Mouse (Mus musculus) lung, embryonic 15.5 days (tissue): ENCODE data around the gene Mepe. TPM values are rescaled to one million over a fixed set of nuclear protein-coding genes. Genes with fewer than 3 reads are reported as not detected.

Source experiments
- ATAC-seq: fragments of 200-750 bp; cut with Nextera tagmentation; 2 replicates; pipeline ENCODE4 v1.8.0; 2017; ENCODE audit warnings: moderate number of reproducible peaks, borderline replicate concordance; ENCODE audit not compliant: low FRiP score, low TSS enrichment; ENCODE audit errors: extremely low read depth
- H3K27ac ChIP-seq: fragments of 300-500 bp; sonication (generic); 2 replicates; pipeline ENCODE4 v1.5.1; 2015; ENCODE audit warnings: moderate library complexity, mild to moderate bottlenecking, inconsistent platforms
- H3K27me3 ChIP-seq: fragments of 300-500 bp; sonication (generic); 2 replicates; pipeline ENCODE4 v1.6.1; 2015; ENCODE audit warnings: inconsistent platforms
- H3K36me3 ChIP-seq: fragments of 300-500 bp; sonication (generic); 2 replicates; pipeline ENCODE4 v1.6.1; 2015; ENCODE audit warnings: inconsistent platforms
- H3K4me1 ChIP-seq: fragments of 300-500 bp; sonication (generic); 2 replicates; pipeline ENCODE4 v1.6.1; 2015; ENCODE audit warnings: inconsistent platforms
- H3K4me2 ChIP-seq: fragments of 300-500 bp; sonication (generic); 2 replicates; pipeline ENCODE4 v1.6.1; 2015; ENCODE audit warnings: inconsistent platforms, mild to moderate bottlenecking, moderate library complexity
- H3K4me3 ChIP-seq: fragments of 300-500 bp; sonication (generic); 2 replicates; pipeline ENCODE4 v1.5.1; 2015; ENCODE audit warnings: mild to moderate bottlenecking, inconsistent platforms
- H3K9ac ChIP-seq: fragments of 300-500 bp; sonication (generic); 2 replicates; pipeline ENCODE4 v1.6.1; 2015; ENCODE audit warnings: inconsistent platforms
- H3K9me3 ChIP-seq: fragments of 300-500 bp; sonication (generic); 2 replicates; pipeline ENCODE4 v1.6.1; 2016; ENCODE audit warnings: inconsistent platforms
- WGBS: fragments of 180-500 bp; shearing (Covaris S2); methylation state at CpG from one replicate; pipeline ENCODE4 v1.1.7; 2015; 5-methylcytosine and 5-hydroxymethylcytosine counted together
- polyA plus RNA-seq: library from polyadenylated mRNA; unstranded; fragments of >200 nt; fragmentation: Nextera tagmentation; extraction: Ambion mirVana; gene quantifications from 2 replicates; pipeline ENCODE4 v1.2.1, GENCODE M21; 2015

Mepe gene
- polyA plus RNA-seq, 1 experiment from 2014 or later, result not detected

DNA sequence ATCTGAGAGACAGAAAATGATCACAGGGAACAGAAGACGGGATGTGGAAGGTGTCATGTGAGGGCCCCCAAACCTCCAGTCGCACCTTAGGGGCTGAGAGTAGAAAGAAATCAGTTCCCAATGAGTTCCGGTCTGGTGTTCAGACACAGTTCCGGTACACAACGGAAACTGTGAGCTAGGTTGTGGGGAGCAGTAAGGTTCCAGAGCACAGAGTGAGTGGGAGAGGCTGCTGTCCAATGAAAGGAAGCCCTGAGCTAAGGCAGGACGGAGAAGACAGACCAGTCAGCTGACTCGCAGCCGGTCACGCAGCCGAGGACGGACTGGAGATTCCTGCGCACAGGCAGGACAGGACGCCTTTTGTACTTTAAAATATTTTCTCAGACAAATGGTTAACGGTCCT lies 9.4 kb downstream of the Mepe start:
- Histone ChIP-seq H3K4me1 (peaks cover 8% of the 10 kb centered on the region), H3K27me3 (no peaks in the 10 kb centered on the region), H3K27ac (no peak overlapping the region), H3K9ac (no peak overlapping the region), H3K4me3 (no peak overlapping the region), H3K36me3 (no peaks in the 10 kb centered on the region), H3K4me2 (no peak overlapping the region), H3K9me3 (no peaks in the 10 kb centered on the region)
- 82% methylated on average over 14 of the region's 14 CpGs for WGBS
- ATAC-seq, result no peak

- Histone ChIP-seq H3K9me3 (no peaks in the 10 kb centered on the region), H3K4me2 (no peak overlapping the region), H3K36me3 (no peaks in the 10 kb centered on the region), H3K9ac (no peak overlapping the region), H3K4me1 (peaks cover 8% of the 10 kb centered on the region), H3K27me3 (no peaks in the 10 kb centered on the region), H3K4me3 (no peak overlapping the region), H3K27ac (no peak overlapping the region)
- ATAC-seq, result no peak
- WGBS, result 75% methylated on average over 5 of the region's 5 CpGs
Observed at GRCm38 (mm10) chr5:104335962-104336361, 10.8 kb downstream of the Mepe start.

DNA sequence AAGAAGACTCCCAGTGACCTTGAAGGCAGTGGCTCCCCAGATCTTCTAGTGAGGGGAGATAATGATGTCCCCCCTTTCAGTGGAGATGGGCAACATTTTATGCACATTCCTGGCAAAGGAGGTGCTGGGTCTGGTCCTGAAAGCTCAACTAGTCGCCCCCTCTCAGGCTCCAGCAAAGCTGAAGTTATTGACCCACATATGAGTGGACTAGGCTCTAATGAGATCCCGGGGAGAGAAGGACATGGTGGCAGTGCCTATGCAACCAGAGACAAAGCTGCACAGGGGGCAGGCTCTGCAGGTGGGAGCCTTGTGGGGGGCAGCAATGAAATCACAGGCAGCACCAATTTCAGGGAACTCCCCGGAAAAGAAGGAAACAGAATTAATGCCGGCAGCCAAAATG lies 12.4 kb downstream of the Mepe start:
- ATAC-seq, result no peak
- H3K4me2 ChIP-seq, result no peak overlapping the region
- peaks cover 8% of the 10 kb centered on the region for H3K4me1 ChIP-seq
- no peak overlapping the region for H3K9ac ChIP-seq
- no peaks in the 10 kb centered on the region for H3K27me3 ChIP-seq
- H3K4me3 ChIP-seq, result no peak overlapping the region
- no peak overlapping the region for H3K27ac ChIP-seq
- 86% methylated on average over 4 of the region's 4 CpGs for WGBS
- no peaks in the 10 kb centered on the region for H3K36me3 ChIP-seq
- no peaks in the 10 kb centered on the region for H3K9me3 ChIP-seq

GRCm38 (mm10) chr5:104339009-104339408 lies 13.9 kb downstream of the Mepe start:
- no peaks in the 10 kb centered on the region for H3K9me3 ChIP-seq
- H3K4me1 ChIP-seq, result no peaks in the 10 kb centered on the region
- ATAC-seq, result no peak
- H3K4me2 ChIP-seq, result no peak overlapping the region
- H3K27ac ChIP-seq, result no peak overlapping the region
- H3K36me3 ChIP-seq, result no peaks in the 10 kb centered on the region
- WGBS, result 81% methylated on average over 5 of the region's 5 CpGs
- no peak overlapping the region for H3K4me3 ChIP-seq
- H3K9ac ChIP-seq, result no peak overlapping the region
- no peaks in the 10 kb centered on the region for H3K27me3 ChIP-seq

DNA sequence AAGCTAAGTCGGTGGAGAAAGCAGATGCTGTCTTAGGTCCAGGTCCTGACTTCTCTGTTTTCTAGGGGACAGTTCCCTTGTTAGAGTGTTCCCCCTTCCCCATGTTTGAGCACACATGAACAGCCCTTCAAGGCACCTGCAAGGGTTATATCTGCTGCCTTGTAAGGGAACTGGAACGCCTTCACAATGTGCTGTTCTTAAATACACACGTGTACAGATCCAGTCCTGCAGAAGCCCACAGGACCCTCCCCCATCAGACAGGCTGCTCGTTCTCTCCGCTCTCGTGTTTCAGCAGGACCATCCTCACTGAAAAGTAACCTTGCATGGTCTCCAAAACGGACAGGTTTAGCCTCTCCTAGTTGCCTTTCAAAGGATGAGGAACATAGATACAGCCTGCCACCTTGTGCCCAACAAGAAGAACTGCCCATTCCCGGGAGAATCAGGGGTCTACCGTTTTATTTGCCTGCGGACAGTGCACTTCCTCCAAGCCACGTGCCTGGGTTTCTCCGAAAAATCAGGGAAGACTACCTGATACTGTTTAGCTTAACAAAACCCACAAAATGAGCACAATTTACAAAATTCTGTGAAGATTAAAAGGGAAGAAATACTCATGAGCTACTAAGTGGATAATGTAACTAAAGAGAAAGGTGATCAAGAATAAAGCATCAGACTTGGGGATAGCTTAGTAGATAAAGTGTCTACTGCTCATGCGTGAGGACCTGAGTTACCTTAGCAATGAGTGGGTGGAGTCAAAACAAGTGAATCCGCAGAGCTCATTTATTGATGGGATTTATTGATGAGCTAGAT lies 14.8 kb downstream of the Mepe start:
- no peaks in the 10 kb centered on the region for H3K36me3 ChIP-seq
- H3K4me2 ChIP-seq, result no peak overlapping the region; the same call in 1 of the 2 replicates
- H3K4me3 ChIP-seq, result no peak overlapping the region
- H3K9me3 ChIP-seq, result no peaks in the 10 kb centered on the region
- no peaks in the 10 kb centered on the region for H3K27me3 ChIP-seq
- H3K4me1 ChIP-seq, result no peaks in the 10 kb centered on the region
- ATAC-seq, result peak; percentile 46; the same call in 1 of the 2 replicates
- WGBS, result 17% methylated on average over 14 of the region's 14 CpGs
- no peak overlapping the region for H3K27ac ChIP-seq
- no peak overlapping the region for H3K9ac ChIP-seq

- Histone ChIP-seq H3K27me3 (no peaks in the 10 kb centered on the region), H3K9ac (no peak overlapping the region), H3K4me3 (no peak overlapping the region), H3K4me2 (no peak overlapping the region), H3K36me3 (no peaks in the 10 kb centered on the region), H3K27ac (no peak overlapping the region), H3K9me3 (no peaks in the 10 kb centered on the region), H3K4me1 (no peaks in the 10 kb centered on the region)
- WGBS, result 88% methylated on average over 4 of the region's 4 CpGs
- ATAC-seq, result no peak
Observed at GRCm38 (mm10) chr5:104340513-104340829, 15.3 kb downstream of the Mepe start.

GRCm38 (mm10) chr5:104342881-104343280 lies 17.8 kb downstream of the Mepe start:
- ATAC-seq, result no peak
- WGBS, result 48% methylated on average over 6 of the region's 6 CpGs
- H3K9me3 ChIP-seq, result no peaks in the 10 kb centered on the region
- H3K4me3 ChIP-seq, result no peak overlapping the region
- no peaks in the 10 kb centered on the region for H3K4me1 ChIP-seq
- no peaks in the 10 kb centered on the region for H3K27me3 ChIP-seq
- no peak overlapping the region for H3K27ac ChIP-seq
- no peak overlapping the region for H3K4me2 ChIP-seq
- no peak overlapping the region for H3K9ac ChIP-seq
- no peaks in the 10 kb centered on the region for H3K36me3 ChIP-seq

DNA sequence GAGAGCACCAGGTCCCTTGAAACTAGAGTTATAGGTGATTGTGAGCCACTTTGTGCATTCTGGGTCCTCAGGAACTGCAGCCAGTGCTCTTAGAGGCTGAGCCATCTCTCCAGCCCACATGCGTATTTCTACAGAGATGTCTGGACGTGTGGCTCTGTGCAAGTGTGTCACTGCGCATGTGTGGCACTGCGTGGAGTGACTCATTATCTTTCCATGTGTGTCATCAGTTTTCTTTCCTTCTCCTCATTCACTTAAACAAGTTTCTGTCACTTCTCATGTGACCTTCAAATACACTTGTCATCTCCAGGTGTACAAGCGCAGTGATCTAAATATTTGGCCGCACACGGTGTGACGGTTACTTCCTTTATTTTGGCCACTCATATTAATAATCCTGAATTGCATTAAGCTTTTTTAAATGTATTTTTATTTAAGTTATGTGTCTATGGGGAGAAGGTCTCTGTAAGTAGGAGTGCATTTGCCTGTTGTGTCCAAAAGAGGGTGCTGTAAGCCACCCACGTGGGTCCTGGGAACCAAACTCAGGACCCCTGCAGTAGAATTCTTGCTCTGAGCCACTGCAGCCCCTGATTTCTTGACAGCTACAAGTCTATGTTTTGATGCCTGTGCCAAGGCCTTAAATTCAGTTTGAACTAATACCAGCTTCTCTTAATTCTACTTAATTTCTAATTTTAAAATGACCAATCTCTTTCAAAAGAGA lies 19.6 kb downstream of the Mepe start:
- Histone ChIP-seq H3K36me3 (no peaks in the 10 kb centered on the region), H3K4me2 (no peak overlapping the region), H3K4me1 (no peaks in the 10 kb centered on the region), H3K27ac (no peak overlapping the region), H3K9me3 (no peaks in the 10 kb centered on the region), H3K27me3 (no peaks in the 10 kb centered on the region), H3K9ac (no peak overlapping the region), H3K4me3 (no peak overlapping the region)
- WGBS, result 63% methylated on average over 9 of the region's 9 CpGs
- no peak for ATAC-seq

- no peak for ATAC-seq
- Histone ChIP-seq H3K4me1 (no peaks in the 10 kb centered on the region), H3K27ac (no peak overlapping the region), H3K4me3 (no peak overlapping the region), H3K9ac (no peak overlapping the region), H3K27me3 (no peaks in the 10 kb centered on the region), H3K36me3 (no peaks in the 10 kb centered on the region), H3K9me3 (no peaks in the 10 kb centered on the region), H3K4me2 (no peak overlapping the region)
- WGBS, result 67% methylated on average over 6 of the region's 6 CpGs
Observed at GRCm38 (mm10) chr5:104345241-104345630, 20.1 kb downstream of the Mepe start.

DNA sequence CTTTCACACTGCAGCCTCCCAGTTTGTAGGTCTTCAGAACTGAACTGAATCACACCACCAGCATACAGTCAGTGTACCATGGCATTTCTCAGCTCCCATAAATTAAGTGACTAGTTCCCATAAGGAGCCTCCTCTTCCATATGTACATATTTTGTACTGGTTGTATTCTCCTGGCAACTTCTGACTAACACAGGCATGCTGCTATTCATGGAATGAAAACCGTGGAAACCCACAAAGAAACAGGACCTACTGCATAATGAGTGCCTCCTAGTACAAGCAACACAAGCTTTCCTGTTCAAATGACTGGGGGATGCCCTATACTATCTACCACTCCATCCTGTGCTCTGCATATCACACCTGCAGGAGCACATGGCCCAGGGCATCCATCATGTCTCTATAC lies 25.9 kb downstream of the Mepe start:
- H3K27ac ChIP-seq, result no peak overlapping the region
- ATAC-seq, result no peak
- no peaks in the 10 kb centered on the region for H3K27me3 ChIP-seq
- no peak overlapping the region for H3K9ac ChIP-seq
- no peak overlapping the region for H3K4me3 ChIP-seq
- 50% methylated on average over 1 of the region's 1 CpGs for WGBS
- no peaks in the 10 kb centered on the region for H3K9me3 ChIP-seq
- H3K4me2 ChIP-seq, result no peak overlapping the region
- no peaks in the 10 kb centered on the region for H3K36me3 ChIP-seq
- 0 out of 2 replicates have a peak, but pooled peaks cover 3% of the 10 kb centered on the region for H3K4me1 ChIP-seq

DNA sequence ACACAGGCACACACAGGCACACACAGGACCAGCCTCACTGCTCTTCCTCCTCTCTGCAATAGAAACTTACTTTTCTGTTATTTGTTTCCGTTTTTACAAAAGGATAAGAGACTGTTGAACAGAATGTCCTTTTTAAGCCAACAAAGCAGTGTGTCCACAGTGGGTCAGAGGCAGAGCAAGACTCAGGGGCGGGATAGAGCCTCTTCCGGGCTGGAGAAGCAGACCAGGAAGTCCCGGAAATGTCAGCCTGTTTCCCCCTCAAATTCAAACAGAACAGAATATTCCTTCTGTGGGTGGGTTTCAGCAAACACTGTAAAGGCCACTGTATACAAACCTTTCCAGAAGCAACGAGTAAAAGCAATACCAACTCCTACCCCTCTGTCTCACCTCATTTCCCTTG lies 26.7 kb downstream of the Mepe start:
- H3K36me3 ChIP-seq, result no peaks in the 10 kb centered on the region
- 25% methylated on average over 5 of the region's 5 CpGs for WGBS
- no peaks in the 10 kb centered on the region for H3K27me3 ChIP-seq
- H3K9ac ChIP-seq, result no peak overlapping the region
- H3K4me2 ChIP-seq, result no peak overlapping the region
- H3K4me1 ChIP-seq, result 0 out of 2 replicates have a peak, but pooled peaks cover 3% of the 10 kb centered on the region
- H3K27ac ChIP-seq, result no peak overlapping the region
- ATAC-seq, result no peak; the same call in 1 of the 2 replicates
- H3K9me3 ChIP-seq, result no peaks in the 10 kb centered on the region
- no peak overlapping the region for H3K4me3 ChIP-seq

DNA sequence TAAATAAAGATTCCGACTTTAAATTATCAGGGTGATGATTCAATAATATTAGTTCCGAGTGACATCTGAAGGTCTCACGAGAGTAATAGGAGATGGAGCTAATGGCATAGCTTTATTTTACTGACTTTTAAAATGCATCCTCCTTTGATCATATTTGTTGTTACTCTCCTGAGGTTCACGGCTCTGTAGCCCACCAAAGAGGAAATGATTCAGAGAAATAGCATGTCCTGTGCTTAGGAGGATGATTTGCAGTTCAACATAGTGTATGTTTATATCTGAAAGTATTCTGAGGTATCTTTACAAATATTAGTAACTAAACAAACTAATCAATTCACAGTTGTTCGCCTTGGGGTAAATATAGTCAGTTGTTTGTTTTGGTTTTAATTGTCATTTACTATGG lies 32.4 kb downstream of the Mepe start:
- H3K9me3 ChIP-seq, result no peaks in the 10 kb centered on the region
- no peak for ATAC-seq
- WGBS, result 66% methylated on average over 5 of the region's 5 CpGs

More for the DNA sequence above, 32.4 kb downstream of the Mepe start:
- no peak overlapping the region for H3K9ac ChIP-seq
- H3K27ac ChIP-seq, result no peak overlapping the region
- H3K36me3 ChIP-seq, result no peaks in the 10 kb centered on the region
- no peak overlapping the region for H3K4me2 ChIP-seq
- no peaks in the 10 kb centered on the region for H3K27me3 ChIP-seq
- H3K4me3 ChIP-seq, result no peak overlapping the region
- no peaks in the 10 kb centered on the region for H3K4me1 ChIP-seq
